Mouse (Mus musculus): ENCODE measurements around the gene Zdhhc19. TPM values are rescaled to one million over a fixed set of nuclear protein-coding genes. Genes with fewer than 3 reads are reported as not detected.

Zdhhc19 gene
- total and polyA plus RNA-seq, 3 experiments = not detected

- ATAC-seq (ENCODE audit: extremely low read depth, insufficient number of reproducible peaks, low FRiP score, poor library complexity, severe bottlenecking) = no peak
- no peaks in the 10 kb centered on the region for H3K9me3 ChIP-seq (replicated peaks)
- H3K4me1 ChIP-seq (ENCODE audit: insufficient read depth, low read depth, low read length) = peaks cover 21% of the 10 kb centered on the region
- DNase-seq (ENCODE audit: low spot score) = no peak
- no peak overlapping the region for H3K4me3 ChIP-seq (ENCODE audit: low read depth, low read length)
- no peaks in the 10 kb centered on the region for H3K27me3 ChIP-seq (ENCODE audit: insufficient read depth, low read length)
- no peak for TF ChIP-seq TAL1 (conservative IDR thresholded peaks at IDR 0.05; ENCODE audit: low read depth, low read length)
- TF ChIP-seq GATA2 (IDR thresholded peaks at IDR 0.05; ENCODE audit: borderline replicate concordance, low read depth, low read length) = no peak
- TF ChIP-seq GATA1 (IDR thresholded peaks at IDR 0.05; ENCODE audit: borderline replicate concordance, low read length) = no peak
- no peak for TF ChIP-seq POLR2AphosphoS5 (IDR thresholded peaks at IDR 0.05; ENCODE audit: insufficient replicate concordance, low read depth, low read length)
- H3K36me3 ChIP-seq (replicated peaks) = no peaks in the 10 kb centered on the region
These were observed 106.2 kb downstream of the Zdhhc19 start for GRCm38 (mm10) chr16:32602193-32602685.

DNA sequence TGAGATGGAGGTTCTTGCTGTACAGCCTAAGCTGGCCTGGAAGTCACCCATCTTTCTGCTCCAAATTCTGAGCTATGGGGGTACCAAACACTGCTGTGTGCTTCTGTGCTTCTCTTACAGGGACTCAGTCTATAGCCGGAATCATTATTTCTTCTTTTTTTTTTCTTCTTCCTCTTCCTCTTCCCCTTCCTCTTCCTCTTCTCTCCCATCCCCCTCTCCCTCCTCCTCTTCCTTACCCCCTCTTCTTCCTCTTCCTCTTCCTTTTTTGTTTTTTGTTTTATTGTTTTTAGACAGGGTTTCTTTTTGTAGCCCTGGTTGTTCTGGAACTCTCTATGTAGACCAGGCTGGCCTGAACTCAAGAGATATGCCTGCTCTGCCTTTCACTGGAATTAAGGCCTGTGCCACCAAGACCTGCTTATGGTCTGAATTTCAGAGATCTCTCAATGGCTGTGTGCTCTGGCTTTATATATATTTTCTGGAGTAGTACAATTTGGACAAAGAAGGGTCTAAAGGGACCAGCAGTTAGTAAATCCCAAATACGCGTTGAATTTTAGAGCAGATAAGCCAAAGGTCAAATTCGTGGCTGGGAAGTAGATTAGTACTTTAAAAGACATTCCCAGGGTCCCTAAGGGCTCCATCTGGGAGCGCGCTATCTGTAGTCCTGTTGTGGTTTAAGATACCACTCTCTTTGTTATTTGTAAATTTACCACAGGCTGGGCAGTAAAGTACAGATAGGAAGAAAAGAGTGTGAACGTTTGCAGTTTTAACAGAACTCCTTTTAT lies 111.7 kb downstream of the Zdhhc19 start:
- H3K27me3 ChIP-seq (ENCODE audit: insufficient read depth, low read length) = no peaks in the 10 kb centered on the region
- peaks cover 10% of the 10 kb centered on the region for H3K36me3 ChIP-seq (replicated peaks)
- TF ChIP-seq POLR2AphosphoS5 (IDR thresholded peaks at IDR 0.05; ENCODE audit: insufficient replicate concordance, low read depth, low read length) (no peak), TAL1 (conservative IDR thresholded peaks at IDR 0.05; ENCODE audit: low read depth, low read length) (0 out of 2 replicates have a peak, but pooled peaks have one; percentile 24), CTCF (IDR thresholded peaks at IDR 0.05; ENCODE audit: low read depth, low read length) (no peak), GATA2 (IDR thresholded peaks at IDR 0.05; ENCODE audit: borderline replicate concordance, low read depth, low read length) (no peak)
- H3K4me3 ChIP-seq (ENCODE audit: low read depth, low read length) = no peak overlapping the region; the same call in 1 of the 2 replicates
- ATAC-seq (ENCODE audit: extremely low read depth, insufficient number of reproducible peaks, low FRiP score, poor library complexity, severe bottlenecking) (no peak), DNase-seq (ENCODE audit: low spot score) (no peak)
- H3K9me3 ChIP-seq (replicated peaks) = no peaks in the 10 kb centered on the region
- peaks cover 25% of the 10 kb centered on the region for H3K4me1 ChIP-seq (ENCODE audit: insufficient read depth, low read depth, low read length)

- Histone ChIP-seq H3K4me1 (ENCODE audit: insufficient read depth, low read depth, low read length) (peaks cover 29% of the 10 kb centered on the region), H3K36me3 (replicated peaks) (peaks cover 12% of the 10 kb centered on the region), H3K4me3 (ENCODE audit: low read depth, low read length) (peak overlapping the region; percentile 99), H3K9me3 (replicated peaks) (no peaks in the 10 kb centered on the region), H3K27me3 (ENCODE audit: insufficient read depth, low read length) (no peaks in the 10 kb centered on the region)
- ATAC-seq (ENCODE audit: extremely low read depth, insufficient number of reproducible peaks, low FRiP score, poor library complexity, severe bottlenecking) (no peak), DNase-seq (ENCODE audit: low spot score) (no peak)
- no peak for TF ChIP-seq CTCF (IDR thresholded peaks at IDR 0.05; ENCODE audit: low read depth, low read length)
- TF ChIP-seq GATA1 (IDR thresholded peaks at IDR 0.05; ENCODE audit: borderline replicate concordance, low read length) = no peak
- no peak for TF ChIP-seq GATA2 (IDR thresholded peaks at IDR 0.05; ENCODE audit: borderline replicate concordance, low read depth, low read length)
- no peak for TF ChIP-seq POLR2AphosphoS5 (IDR thresholded peaks at IDR 0.05; ENCODE audit: insufficient replicate concordance, low read depth, low read length)
- TF ChIP-seq TAL1 (conservative IDR thresholded peaks at IDR 0.05; ENCODE audit: low read depth, low read length) = no peak
These were observed 112.3 kb downstream of the Zdhhc19 start for GRCm38 (mm10) chr16:32608344-32608711.

DNA sequence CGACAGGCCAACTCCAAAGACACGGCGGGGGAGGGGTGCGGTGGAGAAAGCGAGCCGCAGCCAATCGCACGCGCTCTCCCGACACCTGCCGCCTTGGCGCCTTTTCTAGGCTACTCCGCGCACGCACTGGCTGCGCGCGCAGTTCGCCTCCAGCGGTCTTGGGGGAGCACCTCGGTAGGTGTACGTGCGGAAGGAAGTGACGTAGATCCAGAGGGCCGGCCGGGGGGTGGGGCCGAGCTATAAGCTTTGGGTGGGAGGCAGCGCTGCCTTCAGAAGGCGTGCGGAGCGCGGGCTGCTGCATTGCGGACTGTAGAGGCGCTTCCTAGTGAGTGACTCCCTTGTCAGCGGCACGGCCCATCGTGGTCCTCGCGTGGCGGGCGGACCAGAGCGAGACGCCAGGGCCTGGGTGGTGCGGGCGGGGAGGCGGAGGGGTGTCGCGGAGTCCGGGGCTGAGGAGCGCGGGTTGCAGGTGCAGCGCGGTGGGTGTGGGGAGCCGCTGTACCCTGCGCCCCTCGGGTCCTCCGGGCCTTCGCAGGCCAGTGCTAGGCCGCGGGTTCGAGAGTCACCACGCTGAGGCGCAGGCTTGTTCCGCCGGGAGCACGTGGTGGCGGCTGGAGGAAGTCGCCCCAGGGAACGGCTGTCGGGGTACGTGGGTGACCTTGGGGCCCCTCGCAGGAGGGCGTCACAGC lies 112.8 kb downstream of the Zdhhc19 start, which contains the start of gene Tfrc:
Gene Tfrc, plus strand, starts transcription at position 209 of the 689 bp plus-strand sequence.
- DNase-seq (ENCODE audit: low spot score) (peak; percentile 86), ATAC-seq (ENCODE audit: extremely low read depth, insufficient number of reproducible peaks, low FRiP score, poor library complexity, severe bottlenecking) (peak; percentile 89)
- Histone ChIP-seq H3K4me3 (ENCODE audit: low read depth, low read length) (peak within 1 kb of the TSS; percentile 99), H3K36me3 (replicated peaks) (peaks cover 12% of the 10 kb centered on the region), H3K4me1 (ENCODE audit: insufficient read depth, low read depth, low read length) (peaks cover 33% of the 10 kb centered on the region), H3K27me3 (ENCODE audit: insufficient read depth, low read length) (no peaks in the 10 kb centered on the region), H3K9me3 (replicated peaks) (no peaks in the 10 kb centered on the region)
- no peak for TF ChIP-seq CTCF (IDR thresholded peaks at IDR 0.05; ENCODE audit: low read depth, low read length)
- TF ChIP-seq POLR2AphosphoS5 (IDR thresholded peaks at IDR 0.05; ENCODE audit: insufficient replicate concordance, low read depth, low read length) = peak; percentile 80
- TF ChIP-seq GATA1 (IDR thresholded peaks at IDR 0.05; ENCODE audit: borderline replicate concordance, low read length) = no peak
- TF ChIP-seq GATA2 (IDR thresholded peaks at IDR 0.05; ENCODE audit: borderline replicate concordance, low read depth, low read length) = no peak
- TF ChIP-seq TAL1 (conservative IDR thresholded peaks at IDR 0.05; ENCODE audit: low read depth, low read length) = no peak

GRCm38 (mm10) chr16:32609401-32609779 lies 113.3 kb downstream of the Zdhhc19 start:
- H3K4me3 ChIP-seq (ENCODE audit: low read depth, low read length) = peak overlapping the region; percentile 99
- H3K27me3 ChIP-seq (ENCODE audit: insufficient read depth, low read length) = no peaks in the 10 kb centered on the region
- H3K9me3 ChIP-seq (replicated peaks) = no peaks in the 10 kb centered on the region
- DNase-seq (ENCODE audit: low spot score) (no peak), ATAC-seq (ENCODE audit: extremely low read depth, insufficient number of reproducible peaks, low FRiP score, poor library complexity, severe bottlenecking) (no peak)
- peaks cover 38% of the 10 kb centered on the region for H3K4me1 ChIP-seq (ENCODE audit: insufficient read depth, low read depth, low read length)
- TF ChIP-seq CTCF (IDR thresholded peaks at IDR 0.05; ENCODE audit: low read depth, low read length) (no peak), GATA2 (IDR thresholded peaks at IDR 0.05; ENCODE audit: borderline replicate concordance, low read depth, low read length) (no peak), TAL1 (conservative IDR thresholded peaks at IDR 0.05; ENCODE audit: low read depth, low read length) (no peak), GATA1 (IDR thresholded peaks at IDR 0.05; ENCODE audit: borderline replicate concordance, low read length) (no peak), POLR2AphosphoS5 (IDR thresholded peaks at IDR 0.05; ENCODE audit: insufficient replicate concordance, low read depth, low read length) (no peak)
- peaks cover 17% of the 10 kb centered on the region for H3K36me3 ChIP-seq (replicated peaks)

Measured in G1E (cell line).